Mouse (Mus musculus): Measurements from ENCODE around the gene Nedd4.

GRCm38 (mm10) chr9:72724491-72725221 is 62.5 kb downstream of the Nedd4 start:
- TF ChIP-seq POLR2A (IDR thresholded peaks at IDR 0.05; ENCODE audit: borderline replicate concordance, low read depth, low read length) (no peak), CTCF (IDR thresholded peaks at IDR 0.05; ENCODE audit: low read depth, low read length) (no peak)

Measured in bone marrow macrophage, adult 2 months (primary cell).